Mouse (Mus musculus) CH12.LX (cell line): ENCODE data around the gene Rngtt. TPM values are rescaled to one million over a fixed set of nuclear protein-coding genes. Genes with fewer than 3 reads are reported as not detected.

Experiments used
- DNase-seq: peaks from one replicate; pipeline ENCODE4 v3.0.0-alpha.2; 2013; ENCODE audit errors: extremely low read depth
- H3K27ac ChIP-seq: 2 replicates; pipeline ENCODE4 v1.5.1; 2012; ENCODE audit warnings: low read depth, mild to moderate bottlenecking, control low read depth, moderate library complexity; ENCODE audit not compliant: insufficient read depth
- H3K27me3 ChIP-seq: replicated peaks from 2 replicates; pipeline ENCODE3; 2012; ENCODE audit warnings: inconsistent platforms
- H3K36me3 ChIP-seq, 2 experiments: replicated peaks in 1 of 2; 2 replicates each; pipeline versions ENCODE3 to v1.6.1; 2012; ENCODE audit warnings: inconsistent platforms in 1 of 2, low read length in 1 of 2, mild to moderate bottlenecking in 1 of 2, mixed read lengths in 1 of 2, moderate library complexity in 1 of 2; ENCODE audit not compliant: control insufficient read depth in 1 of 2, insufficient read depth in 1 of 2
- H3K4me1 ChIP-seq, 2 experiments: 2 replicates each; pipeline ENCODE4 v1.6.1; 2012; ENCODE audit warnings: inconsistent platforms in 1 of 2, moderate library complexity in 1 of 2; ENCODE audit not compliant: insufficient read depth in 2 of 2, control insufficient read depth in 1 of 2
- H3K4me2 ChIP-seq: 2 replicates; pipeline ENCODE4 v1.6.1; 2012; ENCODE audit warnings: low read depth, mild to moderate bottlenecking, control low read depth; ENCODE audit not compliant: poor library complexity, insufficient read depth, severe bottlenecking
- H3K4me3 ChIP-seq, 3 experiments: fragments of 150-350 bp in 1 of 3; sonication (generic) in 1 of 3; replicated peaks in 1 of 3; 2 replicates each; pipeline versions ENCODE3 to v1.5.1; 2011 to 2012; ENCODE audit warnings: low read depth in 2 of 3, low read length in 2 of 3, mild to moderate bottlenecking in 2 of 3, moderate library complexity in 2 of 3, control low read depth in 1 of 3, improper control_type of control experiment in 1 of 3, inconsistent platforms in 1 of 3, mixed read lengths in 1 of 3; ENCODE audit not compliant: poor library complexity in 1 of 3
- H3K79me2 ChIP-seq: replicated peaks from 2 replicates; pipeline ENCODE4 v1.6.1; 2012; ENCODE audit warnings: mild to moderate bottlenecking, moderate library complexity; ENCODE audit not compliant: control insufficient read depth, poor library complexity, insufficient read depth, severe bottlenecking; ENCODE audit errors: extremely low read depth
- H3K9ac ChIP-seq: 2 replicates; pipeline ENCODE4 v1.6.1; 2012; ENCODE audit warnings: low read depth, mild to moderate bottlenecking, control low read depth, moderate library complexity; ENCODE audit not compliant: insufficient read depth
- H3K9me3 ChIP-seq: replicated peaks from 2 replicates; pipeline ENCODE3; 2012; ENCODE audit warnings: low read length, inconsistent platforms, mixed read lengths
- BHLHE40 ChIP-seq: IDR thresholded peaks from 2 replicates; pipeline ENCODE4 v1.6.1; 2011; ENCODE audit warnings: mild to moderate bottlenecking, low read depth, low read length, improper control_type of control experiment
- CHD1 ChIP-seq: IDR thresholded peaks from 2 replicates; pipeline ENCODE4 v1.6.1; 2012; ENCODE audit warnings: low read depth, low read length, improper control_type of control experiment, inconsistent platforms
- CHD2 ChIP-seq: IDR thresholded peaks from 2 replicates; pipeline ENCODE4 v1.6.1; 2011; ENCODE audit warnings: low read length, improper control_type of control experiment
- EP300 ChIP-seq: IDR thresholded peaks from 2 replicates; pipeline ENCODE4 v1.6.1; 2011; ENCODE audit warnings: low read length, improper control_type of control experiment
- ETS1 ChIP-seq: conservative IDR thresholded peaks from 2 replicates; pipeline ENCODE4 v1.6.1; 2012; ENCODE audit warnings: low read depth, mild to moderate bottlenecking, inconsistent platforms, low read length, improper control_type of control experiment, moderate library complexity
- HCFC1 ChIP-seq: IDR thresholded peaks from 2 replicates; pipeline ENCODE4 v1.6.1; 2012; ENCODE audit warnings: low read depth, mild to moderate bottlenecking, inconsistent platforms, low read length, improper control_type of control experiment
- JUN ChIP-seq: IDR thresholded peaks from 2 replicates; pipeline ENCODE4 v1.6.1; 2011; ENCODE audit warnings: low read depth, mild to moderate bottlenecking, low read length, improper control_type of control experiment, moderate library complexity; ENCODE audit not compliant: insufficient read depth
- KAT2A ChIP-seq: IDR thresholded peaks from 2 replicates; pipeline ENCODE4 v1.6.1; 2012; ENCODE audit warnings: low read length, improper control_type of control experiment, inconsistent platforms; ENCODE audit not compliant: insufficient replicate concordance
- MYC ChIP-seq: IDR thresholded peaks from 2 replicates; pipeline ENCODE4 v1.6.1; 2011; ENCODE audit warnings: low read depth, mild to moderate bottlenecking, improper control_type of control experiment, low read length
- NRF1 ChIP-seq: IDR thresholded peaks from 2 replicates; pipeline ENCODE4 v1.6.1; 2014; ENCODE audit warnings: low read depth, mild to moderate bottlenecking, inconsistent platforms, low read length, improper control_type of control experiment, moderate library complexity
- POLR2AphosphoS2 ChIP-seq: IDR thresholded peaks from 2 replicates; pipeline ENCODE4 v1.6.1; 2011; ENCODE audit warnings: low read depth, low read length, improper control_type of control experiment
- SIN3A ChIP-seq: IDR thresholded peaks from 2 replicates; pipeline ENCODE4 v1.6.1; 2012; ENCODE audit warnings: low read length, improper control_type of control experiment, inconsistent platforms
- SMC3 ChIP-seq: IDR thresholded peaks from 2 replicates; pipeline ENCODE4 v1.6.1; 2011; ENCODE audit warnings: low read depth, low read length, improper control_type of control experiment
- TBP ChIP-seq: conservative IDR thresholded peaks from 2 replicates; pipeline ENCODE4 v1.6.1; 2011; ENCODE audit warnings: low read depth, low read length, improper control_type of control experiment
- USF2 ChIP-seq: conservative IDR thresholded peaks from 2 replicates; pipeline ENCODE4 v1.6.1; 2011; ENCODE audit warnings: low read depth, low read length, improper control_type of control experiment
- ZKSCAN1 ChIP-seq: IDR thresholded peaks from 2 replicates; pipeline ENCODE4 v1.6.1; 2012; ENCODE audit warnings: low read depth, inconsistent platforms, low read length, improper control_type of control experiment, borderline replicate concordance
- ZNF384 ChIP-seq: IDR thresholded peaks from 2 replicates; pipeline ENCODE4 v1.6.1; 2012; ENCODE audit warnings: low read depth, low read length, improper control_type of control experiment, inconsistent platforms
- dilution Hi-C: fragments of 300-500 bp; cut with MboI; formaldehyde crosslinking; loops from 2 replicates; pipeline ENCODE4 v1.14.3; 2020; ENCODE audit warnings: low sequenced_read_pairs; ENCODE audit not compliant: extremely low pct_unique_long_range_greater_than_20kb, extremely low pct_ligation_motif_present
- in situ Hi-C: fragments of 300-500 bp; cut with MboI; formaldehyde crosslinking; loops from 3 replicates; pipeline ENCODE4 v1.14.3; 2019; ENCODE audit warnings: low sequenced_read_pairs, low pct_ligation_motif_present, low pct_unique_long_range_greater_than_20kb, mixed read lengths
- polyA plus RNA-seq: library from polyadenylated mRNA; unstranded; fragments of >175 nt; gene quantifications from 2 replicates; pipeline ENCODE4 v1.2.1, GENCODE M21; 2012; ENCODE audit warnings: low read depth; ENCODE audit not compliant: insufficient read length
- total RNA-seq, 2 experiments: library from RNA; depleted of rRNA; stranded (reverse); fragments of 300-350 nt in 1 of 2; fragments of >200 nt in 1 of 2; gene quantifications; 2 replicates each; pipeline ENCODE4 v1.2.3; 2012 to 2014

Gene Rngtt
- total and polyA plus RNA-seq, 3 experiments: 12.5 to 20.1 (median 16.9) TPM

DNA sequence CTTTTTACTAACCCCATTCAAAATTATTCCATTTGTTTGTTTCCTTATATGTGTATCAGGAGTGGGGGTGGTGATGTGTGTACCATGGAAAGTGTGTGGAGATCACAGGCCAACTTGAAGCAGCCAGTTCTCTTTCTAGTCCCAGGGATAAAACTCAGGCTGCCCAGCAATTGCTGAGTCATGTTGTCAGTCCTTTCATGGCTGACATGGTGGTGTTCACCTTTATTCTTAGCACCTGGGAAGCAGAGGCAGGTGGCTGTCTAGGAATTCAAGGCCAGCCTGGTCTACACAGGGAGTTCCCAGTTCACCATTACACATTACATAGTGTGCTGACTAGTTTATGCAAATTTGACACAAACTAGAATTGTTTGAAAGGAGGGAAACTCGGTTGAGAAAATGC lies 47.2 kb upstream of the Rngtt start:
- Histone ChIP-seq H3K27ac (no peak overlapping the region), H3K27me3 (no peaks in the 10 kb centered on the region), H3K9me3 (peaks cover 2% of the 10 kb centered on the region), H3K79me2 (no peaks in the 10 kb centered on the region), H3K4me1 (peaks cover 4 to 7% of the 10 kb centered on the region in 2 experiments; a peak in 2 of 4 replicates), H3K36me3 (peaks cover 0 to 5% of the 10 kb centered on the region in 2 experiments), H3K4me2 (no peak overlapping the region), H3K4me3 (no peak overlapping the region), H3K9ac (no peak overlapping the region)
- dilution Hi-C loops: no loop called here
- DNase-seq: no peak
- TF ChIP-seq ETS1 (no peak), SMC3 (no peak), MYC (no peak), HCFC1 (no peak), USF2 (no peak), POLR2AphosphoS2 (no peak), CHD1 (no peak), NRF1 (no peak)
- in situ Hi-C loops: no loop called here

DNA sequence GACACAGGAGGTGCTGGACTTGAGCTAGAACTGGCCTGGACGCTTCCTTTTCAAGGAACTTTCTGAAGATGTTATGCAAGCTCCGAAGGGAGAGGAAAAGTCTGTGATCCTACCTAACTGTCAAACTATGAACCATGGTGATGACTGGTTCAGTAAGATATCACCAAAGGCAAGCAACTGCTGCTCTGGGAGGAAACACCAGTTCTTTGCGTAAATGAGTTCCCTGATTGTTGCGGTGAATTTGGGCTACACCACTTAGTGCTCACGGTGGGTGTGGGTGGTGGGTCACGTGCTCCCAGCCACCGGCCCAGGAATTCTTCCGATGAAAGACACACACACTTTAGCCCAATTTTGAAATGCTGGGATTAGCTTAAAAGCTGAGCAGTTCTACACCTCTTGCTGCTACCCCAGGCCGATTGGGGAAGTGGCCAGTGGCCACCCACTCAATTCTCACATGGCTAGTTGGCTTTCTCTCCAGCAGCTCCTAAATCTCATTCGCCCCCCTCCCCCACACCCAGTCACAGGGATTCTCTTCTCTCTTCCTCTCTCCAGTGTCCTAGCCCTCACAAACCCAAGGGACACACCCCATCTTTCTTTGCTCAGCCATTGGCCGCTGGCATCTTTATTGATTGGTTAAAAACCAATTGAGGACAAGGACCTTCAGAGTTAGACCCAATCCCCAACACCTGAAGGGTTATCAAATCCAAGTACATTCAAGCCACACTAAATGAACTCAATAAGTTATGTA lies 45.0 kb upstream of the Rngtt start:
- in situ Hi-C loops: no loop called here

DNA sequence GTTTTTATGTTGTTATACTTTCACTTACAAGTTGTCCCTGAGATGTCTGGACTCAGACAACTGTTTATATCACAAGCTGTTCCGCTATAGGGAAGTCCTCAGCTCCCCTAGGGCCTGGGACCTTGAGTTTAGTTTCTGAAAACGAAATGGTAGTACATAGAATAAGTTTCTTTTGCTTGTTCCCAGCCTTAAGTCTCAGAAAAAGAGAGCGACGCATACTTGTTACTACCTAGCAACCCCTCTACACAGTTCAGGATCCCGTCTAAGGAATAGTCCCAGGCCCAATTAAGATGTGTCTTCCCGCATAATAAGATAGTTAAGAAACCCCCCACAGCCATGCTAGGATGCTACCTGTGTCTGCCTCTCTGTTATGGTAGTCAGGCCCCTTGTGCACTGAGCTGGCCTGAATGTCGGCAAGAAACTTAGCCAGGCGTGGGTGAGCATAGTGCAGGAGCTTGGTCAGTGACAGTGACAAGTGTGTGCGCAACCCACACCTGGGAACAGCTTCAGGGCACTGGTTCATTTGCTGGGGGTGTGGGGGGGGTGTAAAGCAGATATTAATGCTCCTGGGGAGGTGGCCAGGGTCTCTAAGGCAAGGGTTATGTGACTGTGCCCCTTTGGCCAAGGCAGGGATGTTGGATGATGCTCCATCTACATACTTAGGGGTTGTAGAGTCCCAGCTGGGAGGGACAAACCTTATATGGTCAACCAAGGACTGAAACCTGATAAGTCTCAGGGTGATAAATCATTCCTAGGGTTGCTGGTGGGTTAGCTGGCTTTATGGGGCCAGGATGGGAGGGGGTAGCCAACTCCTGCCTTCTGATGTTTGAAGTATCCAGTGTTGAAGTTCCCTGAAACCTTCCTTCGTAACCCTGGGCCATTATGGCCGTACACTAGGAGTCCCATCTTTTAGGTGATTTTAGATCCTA lies 39.5 kb upstream of the Rngtt start:
- Histone ChIP-seq H3K36me3 (peaks cover 0 to 10% of the 10 kb centered on the region in 2 experiments), H3K27ac (no peak overlapping the region), H3K4me3 (no peak overlapping the region), H3K9me3 (no peaks in the 10 kb centered on the region), H3K4me1 (peaks cover 12 to 31% of the 10 kb centered on the region in 2 experiments), H3K27me3 (no peaks in the 10 kb centered on the region), H3K79me2 (no peaks in the 10 kb centered on the region), H3K4me2 (no peak overlapping the region), H3K9ac (no peak overlapping the region)
- TF ChIP-seq SIN3A (no peak), CHD2 (no peak), ZNF384 (no peak), KAT2A (no peak), USF2 (no peak), TBP (no peak), SMC3 (no peak)
- in situ Hi-C loops (loop anchor here (5.0 kb wide), 1 partner anchor 33 kb away; no protein-coding TSS in a partner anchor), dilution Hi-C loops (no loop called here)
- DNase-seq: no peak

More for the DNA sequence above, 45.0 kb upstream of the Rngtt start:
- no peak overlapping the region for H3K9ac ChIP-seq
- H3K9me3 ChIP-seq: peaks cover 2% of the 10 kb centered on the region
- H3K4me3 ChIP-seq: no peak overlapping the region
- peaks cover 0 to 11% of the 10 kb centered on the region in 2 experiments for H3K36me3 ChIP-seq
- H3K4me1 ChIP-seq: peaks cover 4 to 7% of the 10 kb centered on the region in 2 experiments; a peak in 2 of 4 replicates
- no peaks in the 10 kb centered on the region for H3K27me3 ChIP-seq
- TF ChIP-seq ZKSCAN1 (no peak), BHLHE40 (no peak), EP300 (no peak), JUN (no peak)
- TF ChIP-seq, all 38 proteins: peak for 0
- no peak for DNase-seq
- H3K4me2 ChIP-seq: no peak overlapping the region
- H3K79me2 ChIP-seq: no peaks in the 10 kb centered on the region
- dilution Hi-C loops: no loop called here
- no peak overlapping the region for H3K27ac ChIP-seq
